Mouse (Mus musculus) spleen, adult 10 weeks (tissue): Measurements from ENCODE around the gene Ptprs. TPM values are rescaled to one million over a fixed set of nuclear protein-coding genes. Genes with fewer than 3 reads are reported as not detected.

Experiments
- polyA plus RNA-seq: library from polyadenylated mRNA; stranded (reverse); fragments of 350-450 nt; fragmentation: Illumina TruSeq; extraction: RNeasy Lipid Tissue Mini Kit (QIAGEN cat#74804); gene quantifications from one replicate; pipeline ENCODE4 v1.2.3, GENCODE M21; 2015; ENCODE audit warnings: low replicate concordance; ENCODE audit not compliant: insufficient read depth

Gene Ptprs
- polyA plus RNA-seq: 10.3 TPM

DNA sequence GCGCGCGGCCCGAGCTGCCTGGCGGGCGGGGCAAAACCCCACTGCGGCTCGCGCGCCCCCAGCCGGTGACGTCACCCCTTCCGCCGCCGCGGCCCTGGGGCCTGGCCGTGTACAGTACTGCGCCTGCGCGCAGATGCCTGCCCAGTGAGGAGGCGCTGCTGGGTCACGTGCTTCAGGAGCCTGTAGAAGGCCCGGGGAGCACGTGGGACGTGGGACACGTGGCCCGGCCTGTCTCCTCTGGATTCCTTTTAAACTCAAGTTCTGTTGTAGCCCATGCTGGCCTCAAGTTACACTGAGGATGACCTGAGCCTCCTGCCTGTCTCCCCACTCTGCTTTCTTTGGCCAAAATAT is at the start of gene Ptprs:
Gene Ptprs (minus strand): TSS at position 82 of the 351 bp plus-strand sequence.

GRCm38 (mm10) chr17:56512310-56512709 is 36.0 kb upstream of the Ptprs start, which contains the start of gene Znrf4:
Gene Znrf4, minus strand, starts transcription at chr17:56512431.

Other genes starting within 250 kb of the Ptprs start
- gene Fem1a, start 219.7 kb downstream of the Ptprs start, polyA plus RNA-seq: 16.3 TPM
- 9.6 TPM for gene Ticam1, start 199.7 kb downstream of the Ptprs start, polyA plus RNA-seq
- 8.6 TPM for gene Plin3, start 183.6 kb downstream of the Ptprs start, polyA plus RNA-seq
- not detected for gene Arrdc5, start 176.2 kb downstream of the Ptprs start, polyA plus RNA-seq
- gene Uhrf1, start 173.2 kb downstream of the Ptprs start, polyA plus RNA-seq: 15.7 TPM
- gene Kdm4b, start 150.4 kb downstream of the Ptprs start, polyA plus RNA-seq: 13.3 TPM
- gene Znrf4, start 35.9 kb upstream of the Ptprs start, polyA plus RNA-seq: not detected
- 3.7 TPM for gene Gm20219, start 77.9 kb upstream of the Ptprs start, polyA plus RNA-seq
- gene Safb2, start 108.1 kb upstream of the Ptprs start, polyA plus RNA-seq: 210 TPM
- 93.0 TPM for gene Safb, start 108.3 kb upstream of the Ptprs start, polyA plus RNA-seq
- 76.3 TPM for gene 2410015M20Rik, start 133.3 kb upstream of the Ptprs start, polyA plus RNA-seq
- gene Rpl36, start 136.9 kb upstream of the Ptprs start, polyA plus RNA-seq: 36.7 TPM
- 20.3 TPM for gene Lonp1, start 150.4 kb upstream of the Ptprs start, polyA plus RNA-seq
- 0.35 TPM for gene Catsperd, start 151.7 kb upstream of the Ptprs start, polyA plus RNA-seq
- 25.8 TPM for gene Ranbp3, start 196.8 kb upstream of the Ptprs start, polyA plus RNA-seq
- 12.6 TPM for gene Ndufa11, start 241.3 kb upstream of the Ptprs start, polyA plus RNA-seq
- gene Vmac, start 241.5 kb upstream of the Ptprs start, polyA plus RNA-seq: 17.4 TPM